Mouse (Mus musculus) erythroid progenitor cell, adult 5-6 weeks (primary cell): Measurements from ENCODE around the gene Irs1. TPM values are rescaled to one million over a fixed set of nuclear protein-coding genes. Genes with fewer than 3 reads are reported as not detected.
A peak's percentile ranks its signal among the peaks of the same experiment; 100 is the strongest.

Source experiments
- ATAC-seq: replicated peaks from 2 replicates; pipeline ENCODE4 v1.8.0; 2016; ENCODE audit warnings: moderate number of reproducible peaks, mild to moderate bottlenecking, moderate TSS enrichment, inconsistent platforms; ENCODE audit not compliant: poor library complexity, low FRiP score, severe bottlenecking
- total RNA-seq, 2 experiments: library from RNA; stranded (forward) in 1 of 2; stranded (reverse) in 1 of 2; fragments of 150-400 nt in 1 of 2; fragments of 186-747, 209-891 nt in 1 of 2; gene quantifications; 2 replicates each; pipeline versions ENCODE4 v1.2.3 to v1.2.4; 2015 to 2017; ENCODE audit warnings: low replicate concordance in 2 of 2

The Irs1 gene
- total RNA-seq (2015; ENCODE audit: low replicate concordance), result 0.84 TPM in 1 of 2 replicates, not detected in the other
- total RNA-seq (2017; ENCODE audit: low replicate concordance), result 0.26 TPM in 1 of 2 replicates, not detected in the other

GRCm38 (mm10) chr1:82291151-82291797, at the start of gene Irs1:
TSS of gene Irs1 (minus strand) at chr1:82291416.
- ATAC-seq, result no peak

- no peak for ATAC-seq
Measured at GRCm38 (mm10) chr1:82334506-82334905, 43.3 kb upstream of the Irs1 start.

GRCm38 (mm10) chr1:82329954-82330247, 38.7 kb upstream of the Irs1 start:
- no peak for ATAC-seq

GRCm38 (mm10) chr1:82329237-82329953, 38.2 kb upstream of the Irs1 start:
- no peak for ATAC-seq

- ATAC-seq, result no peak
Measured at GRCm38 (mm10) chr1:82328033-82328775, 37.0 kb upstream of the Irs1 start.

GRCm38 (mm10) chr1:82326120-82326519, 34.9 kb upstream of the Irs1 start:
- no peak for ATAC-seq

GRCm38 (mm10) chr1:82324131-82324785, 33.0 kb upstream of the Irs1 start:
- ATAC-seq, result no peak

- ATAC-seq, result no peak
Measured at GRCm38 (mm10) chr1:82321441-82321840, 30.2 kb upstream of the Irs1 start.

GRCm38 (mm10) chr1:82320864-82321263, 29.6 kb upstream of the Irs1 start:
- ATAC-seq, result no peak

- ATAC-seq, result no peak
Measured at GRCm38 (mm10) chr1:82320456-82320855, 29.2 kb upstream of the Irs1 start.

GRCm38 (mm10) chr1:82316746-82317126, 25.5 kb upstream of the Irs1 start:
- no peak for ATAC-seq

GRCm38 (mm10) chr1:82316111-82316745, 25.0 kb upstream of the Irs1 start, which contains the start of gene Rhbdd1:
TSS of gene Rhbdd1 (plus strand) at chr1:82316452.
- peak; percentile 100 for ATAC-seq

GRCm38 (mm10) chr1:82304483-82304882, 13.3 kb upstream of the Irs1 start:
- ATAC-seq, result no peak

GRCm38 (mm10) chr1:82298586-82298985, 7.4 kb upstream of the Irs1 start:
- no peak for ATAC-seq

- no peak for ATAC-seq
Measured at GRCm38 (mm10) chr1:82294102-82294501, 2.9 kb upstream of the Irs1 start.

- ATAC-seq, result no peak
Measured at GRCm38 (mm10) chr1:82292771-82293170, 1.6 kb upstream of the Irs1 start.

GRCm38 (mm10) chr1:82291930-82292712, 905 bp upstream of the Irs1 start:
- no peak for ATAC-seq

- no peak for ATAC-seq
Measured at GRCm38 (mm10) chr1:82290723-82291150, 479 bp downstream of the Irs1 start.
